Mouse (Mus musculus) lung, postnatal 25 days (tissue): ENCODE measurements at regions not wholly inside any gene's neighbourhood (a gene's known extent, or its start where the extent isn't known, plus 50 kb on each side); places are given as distances from the start of the nearest gene placed in this dataset.

ENCODE experiments used
- DNase-seq: peaks from one replicate; pipeline ENCODE4 v3.0.0; 2022; ENCODE audit warnings: low spot score

GRCm38 (mm10) chr16:9353811-9354210 lies 523.9 kb downstream of the 1810013L24Rik start:
- DNase-seq, result no peak

GRCm38 (mm10) chr16:9354331-9355030 lies 524.6 kb downstream of the 1810013L24Rik start:
- DNase-seq, result no peak

DNA sequence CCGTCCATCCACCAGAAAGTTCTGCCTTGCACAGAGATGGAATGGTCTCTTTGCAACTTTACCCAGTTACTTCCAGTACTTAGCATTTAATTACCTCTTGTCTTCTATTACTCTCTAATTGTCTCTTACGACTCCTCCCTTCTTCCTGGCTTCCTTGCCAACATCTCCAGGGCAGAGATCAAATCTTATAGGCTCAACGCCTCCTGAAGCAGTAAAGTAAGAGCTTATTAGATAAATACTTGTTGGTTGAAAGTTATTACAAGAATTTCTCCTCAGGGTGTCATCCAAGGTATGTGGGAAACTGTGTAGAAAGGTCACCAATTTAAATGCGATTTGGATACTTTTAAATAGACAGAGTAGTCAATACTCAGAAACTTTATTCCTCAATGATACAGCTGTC lies 528.8 kb downstream of the 1810013L24Rik start:
- DNase-seq, result no peak

DNA sequence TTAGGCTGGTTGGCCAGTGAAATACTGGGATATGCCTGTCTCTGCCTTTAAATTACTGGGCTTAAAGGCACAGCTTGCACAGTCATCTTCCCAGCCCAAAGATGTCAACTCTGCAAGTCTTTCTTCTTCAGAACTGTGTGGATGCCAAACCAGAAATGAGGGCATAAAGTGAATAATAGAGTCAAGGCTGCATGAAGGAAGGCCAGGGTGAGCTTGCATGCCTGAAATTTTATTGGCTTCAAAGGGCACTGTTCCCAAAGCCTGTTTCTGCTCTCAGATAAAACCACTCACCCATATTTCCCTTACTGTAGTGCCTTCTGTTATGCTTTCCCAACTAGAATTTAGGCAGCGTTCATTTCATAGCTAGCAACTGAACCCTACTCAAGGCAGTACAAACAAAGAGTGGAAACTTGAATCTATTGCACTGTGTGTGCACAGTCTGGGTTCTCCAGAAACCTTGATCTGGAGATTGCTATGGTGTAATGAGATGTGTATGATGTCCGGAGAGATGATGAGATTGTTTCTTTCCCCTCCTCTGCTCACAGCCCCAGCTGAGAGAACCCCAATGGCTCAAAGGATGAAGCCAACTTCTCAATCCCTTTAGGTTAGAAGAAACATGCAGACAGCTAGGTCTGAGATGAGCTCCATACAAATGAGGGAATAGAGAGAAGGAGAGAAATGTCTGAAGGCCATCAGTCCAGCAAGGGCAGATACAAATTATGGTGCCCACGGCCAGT lies 529.7 kb downstream of the 1810013L24Rik start:
- DNase-seq, result no peak

DNA sequence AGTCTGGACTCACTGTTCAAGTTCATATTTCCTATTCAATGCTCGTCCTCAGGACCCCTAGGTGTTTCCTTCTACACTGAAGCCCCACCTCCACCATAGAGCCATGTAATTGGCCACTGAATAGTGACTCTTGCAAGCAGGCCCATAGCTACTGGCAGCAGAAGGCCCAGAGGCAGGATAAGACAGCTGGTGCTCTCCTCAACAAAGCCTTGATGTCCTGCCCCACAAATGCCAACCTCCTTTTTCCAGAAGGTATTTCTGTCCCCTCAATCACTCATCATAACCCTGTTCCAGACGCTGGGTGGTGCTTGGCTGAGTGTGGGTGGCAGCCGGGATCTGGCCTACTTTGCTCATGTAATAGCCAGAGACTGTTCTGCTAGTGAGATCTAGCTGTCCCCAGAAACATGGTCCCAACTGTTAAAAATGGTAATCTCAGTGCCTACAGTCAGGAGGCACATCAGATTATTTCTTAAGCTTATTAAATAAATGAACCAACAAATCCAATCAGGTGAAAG lies 530.9 kb downstream of the 1810013L24Rik start:
- DNase-seq, result no peak

- DNase-seq, result no peak
Measured at GRCm38 (mm10) chr16:9362116-9362515, 532.2 kb downstream of the 1810013L24Rik start.

DNA sequence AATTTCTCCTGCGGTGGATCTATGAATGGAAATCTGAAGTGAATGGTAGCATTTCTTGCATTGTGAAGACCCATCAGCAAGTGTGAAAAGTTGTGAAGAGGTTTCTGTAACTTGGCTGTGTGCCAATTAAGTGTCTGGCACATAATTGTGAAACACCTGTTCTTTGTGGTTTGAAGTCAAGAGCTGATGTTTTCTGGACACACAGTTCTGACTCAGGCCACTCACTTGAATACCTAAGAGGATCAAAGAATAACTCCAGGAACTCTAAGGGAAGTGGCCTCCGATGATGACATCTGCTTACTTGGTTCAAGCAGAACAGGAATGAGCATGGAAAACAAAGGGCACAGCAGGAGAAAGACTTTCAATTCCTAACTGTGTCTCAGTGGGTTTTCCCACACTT lies 534.2 kb downstream of the 1810013L24Rik start:
- DNase-seq, result peak; percentile 48

DNA sequence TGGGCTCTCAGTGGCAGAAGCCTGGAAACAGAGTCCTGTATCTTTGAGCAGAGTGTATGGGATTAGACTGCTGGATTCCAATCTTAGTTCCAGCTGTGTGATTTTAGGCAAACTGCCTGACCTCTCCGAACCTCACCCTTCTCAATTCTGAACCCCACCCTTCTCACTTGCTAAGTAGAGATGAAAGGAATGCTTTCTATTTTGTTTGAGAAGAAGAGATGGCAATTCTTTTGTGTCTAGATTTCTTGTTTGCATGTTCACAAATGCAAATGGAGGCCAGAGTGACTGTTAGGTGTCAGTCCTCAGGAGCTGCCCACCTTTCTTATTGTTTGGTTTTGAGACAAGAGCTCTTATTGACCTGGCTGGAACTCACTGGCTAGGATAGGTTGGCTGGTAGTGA lies 561.1 kb downstream of the 1810013L24Rik start:
- no peak for DNase-seq

DNA sequence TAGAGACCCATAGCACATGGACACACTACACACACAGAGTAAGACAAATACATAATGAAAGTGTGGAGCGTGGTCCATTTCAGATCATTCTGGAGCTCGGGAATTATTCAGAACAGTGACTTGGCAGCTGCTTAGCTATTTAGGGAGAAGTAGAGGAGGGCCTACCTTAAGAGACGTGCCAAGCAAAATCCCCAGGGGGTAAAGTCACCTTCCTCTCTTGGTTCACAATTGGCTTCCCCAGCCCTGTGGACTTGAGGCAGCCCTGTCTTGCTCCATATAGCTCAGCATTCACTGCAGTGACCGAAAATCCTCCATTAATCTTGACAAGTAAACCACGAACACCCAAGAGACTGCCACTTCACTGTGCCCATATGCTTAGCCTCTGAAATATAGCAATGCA lies 574.8 kb downstream of the 1810013L24Rik start:
- no peak for DNase-seq

DNA sequence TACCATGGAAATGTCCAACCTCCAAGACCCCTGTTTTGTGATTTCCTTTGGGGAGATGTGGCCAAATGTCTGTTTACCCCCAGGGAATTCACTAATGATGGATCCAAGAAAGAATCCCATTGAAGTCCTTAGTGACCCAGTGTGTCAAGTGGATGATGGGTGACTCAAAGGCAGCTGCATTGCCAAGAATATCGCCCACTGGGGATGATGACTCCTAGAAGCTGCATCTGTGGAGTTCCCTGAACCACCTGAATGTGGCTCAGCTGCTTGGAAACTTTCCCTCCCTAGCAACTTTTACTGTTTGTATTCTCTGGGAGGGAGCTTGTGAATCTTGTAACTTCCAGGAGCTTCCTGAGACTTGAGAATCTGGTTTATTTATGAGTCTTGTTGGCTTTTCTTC lies 578.3 kb downstream of the 1810013L24Rik start:
- DNase-seq, result no peak

DNA sequence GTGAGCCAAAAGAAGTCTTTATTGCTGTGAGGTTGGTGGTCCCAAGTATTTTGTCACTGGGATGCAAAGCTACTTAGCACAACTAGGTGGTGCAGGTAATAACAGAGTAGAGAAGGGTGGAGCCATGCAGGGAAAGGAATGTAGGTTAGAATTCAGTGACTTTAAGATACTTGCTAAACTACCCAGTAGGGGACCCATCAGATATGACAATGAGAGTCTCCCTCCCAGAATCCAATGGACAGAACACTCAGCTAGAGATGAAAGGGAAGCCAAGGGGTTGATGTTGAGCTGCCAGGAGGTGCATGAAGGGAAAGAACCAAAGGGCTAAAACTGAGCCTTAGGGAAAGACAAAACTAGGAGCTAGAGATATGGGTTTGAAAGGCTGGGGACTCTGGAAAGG lies 564.9 kb downstream of the Grin2a start:
- DNase-seq, result no peak

- DNase-seq, result no peak
Measured at GRCm38 (mm10) chr16:9439300-9439856, 556.0 kb downstream of the Grin2a start.

- DNase-seq, result no peak
Measured at GRCm38 (mm10) chr16:9439891-9440290, 555.5 kb downstream of the Grin2a start.

GRCm38 (mm10) chr16:9452058-9452457 lies 543.3 kb downstream of the Grin2a start:
- DNase-seq, result no peak

DNA sequence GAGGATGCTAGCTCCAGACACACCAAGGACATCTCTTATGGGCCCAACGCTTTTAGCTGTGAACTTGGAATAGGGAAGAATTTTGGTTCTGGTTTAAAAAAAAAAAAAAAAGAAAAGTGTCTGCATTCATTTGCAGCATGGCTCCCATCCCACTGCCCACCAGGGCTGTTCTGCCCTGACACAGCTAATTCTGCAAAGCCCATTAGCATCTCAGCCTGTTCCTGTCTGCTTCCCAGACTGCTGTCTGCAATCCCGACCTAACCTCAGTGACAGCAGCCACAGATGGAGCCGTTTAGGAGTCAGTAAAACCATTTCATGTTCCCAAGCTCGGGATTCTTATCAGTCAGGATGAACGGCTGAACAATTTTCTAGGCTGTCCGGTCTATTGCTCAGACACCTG lies 537.8 kb downstream of the Grin2a start:
- no peak for DNase-seq

DNA sequence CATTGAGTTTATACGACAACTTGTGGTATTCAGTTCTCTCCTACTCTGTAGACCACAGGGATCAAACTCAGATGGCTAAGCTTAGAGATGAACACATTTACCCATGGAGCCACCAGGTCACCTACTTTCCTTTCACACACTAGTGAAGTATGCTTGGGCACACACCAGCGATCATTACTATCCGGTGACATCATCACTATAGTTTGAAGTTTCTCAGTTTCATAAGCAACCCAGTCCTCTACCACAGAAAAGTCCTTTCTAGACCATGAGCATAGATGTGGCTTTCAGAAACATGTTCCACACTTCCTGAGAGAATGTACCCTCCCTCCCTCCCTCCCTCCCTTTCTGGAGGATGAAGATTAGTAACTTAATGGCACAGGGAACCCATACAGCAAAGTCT lies 532.9 kb downstream of the Grin2a start:
- DNase-seq, result no peak

GRCm38 (mm10) chr16:9469394-9469793 lies 526.0 kb downstream of the Grin2a start:
- DNase-seq, result no peak

- DNase-seq, result peak; percentile 36
Measured at GRCm38 (mm10) chr16:9485291-9485690, 510.1 kb downstream of the Grin2a start.

DNA sequence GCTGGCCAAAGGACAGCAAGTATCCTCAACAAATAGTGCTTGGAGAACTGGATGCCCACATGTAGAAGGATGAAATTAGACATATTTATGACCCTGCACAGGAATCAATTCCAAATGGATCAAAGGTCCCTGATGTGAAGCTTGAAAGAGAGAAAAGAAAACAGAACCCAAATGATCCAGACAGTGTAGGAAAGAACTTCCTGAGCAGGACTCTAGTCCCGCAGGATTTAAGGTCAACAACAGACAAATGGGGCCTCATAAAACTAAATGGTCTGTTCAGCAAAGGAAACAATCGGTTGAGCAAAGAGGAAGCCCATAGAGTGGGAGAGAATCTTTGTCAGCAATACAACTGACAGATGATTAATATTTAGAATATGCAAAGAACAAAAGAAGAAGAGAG lies 497.1 kb downstream of the Grin2a start:
- DNase-seq, result no peak

- DNase-seq, result peak; percentile 31
Measured at GRCm38 (mm10) chr16:9501713-9502112, 493.6 kb downstream of the Grin2a start.

DNA sequence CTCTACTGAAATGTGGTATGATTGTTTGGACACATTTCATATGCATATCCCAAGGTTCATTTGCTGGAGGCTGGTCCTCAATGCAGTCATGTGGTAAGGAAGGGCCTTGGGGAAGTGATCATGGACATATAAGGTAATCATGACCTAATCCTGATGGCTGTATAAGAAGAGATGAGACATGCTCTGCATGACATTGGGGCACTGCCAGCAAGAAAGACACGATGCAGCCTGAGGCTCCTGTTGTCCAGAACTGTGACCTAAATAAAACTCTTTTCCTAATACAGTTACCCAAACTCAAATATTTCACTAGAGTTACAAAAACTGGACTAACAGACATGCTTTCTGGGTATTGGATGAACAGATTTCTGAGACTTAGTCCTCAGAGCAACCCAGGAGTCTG lies 485.7 kb downstream of the Grin2a start:
- no peak for DNase-seq

GRCm38 (mm10) chr16:9514538-9514937 lies 480.8 kb downstream of the Grin2a start:
- no peak for DNase-seq
